Mouse (Mus musculus): ENCODE results near the gene Ldb3.

Gene Ldb3

DNA sequence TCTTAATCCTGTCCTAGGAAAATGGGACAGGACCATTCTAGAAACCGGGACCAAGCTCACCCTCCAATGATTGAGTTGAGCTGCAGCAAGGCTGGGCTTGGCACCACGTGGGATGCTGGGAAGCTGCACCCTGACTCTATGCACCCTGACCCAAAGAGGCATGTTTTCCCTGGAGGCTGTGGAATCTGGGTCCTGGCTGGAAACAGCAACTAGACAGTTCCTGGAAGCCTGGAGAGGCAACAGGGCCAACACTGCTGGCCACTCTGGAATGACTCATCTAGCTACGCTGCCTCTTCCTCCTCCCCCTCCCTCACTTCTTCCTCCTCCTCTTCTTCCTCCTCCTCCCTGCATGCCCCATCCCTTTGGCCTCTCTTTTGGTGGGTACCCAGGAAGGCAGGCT is 34.4 kb downstream of the Ldb3 start:
- no peak for DNase-seq

DNA sequence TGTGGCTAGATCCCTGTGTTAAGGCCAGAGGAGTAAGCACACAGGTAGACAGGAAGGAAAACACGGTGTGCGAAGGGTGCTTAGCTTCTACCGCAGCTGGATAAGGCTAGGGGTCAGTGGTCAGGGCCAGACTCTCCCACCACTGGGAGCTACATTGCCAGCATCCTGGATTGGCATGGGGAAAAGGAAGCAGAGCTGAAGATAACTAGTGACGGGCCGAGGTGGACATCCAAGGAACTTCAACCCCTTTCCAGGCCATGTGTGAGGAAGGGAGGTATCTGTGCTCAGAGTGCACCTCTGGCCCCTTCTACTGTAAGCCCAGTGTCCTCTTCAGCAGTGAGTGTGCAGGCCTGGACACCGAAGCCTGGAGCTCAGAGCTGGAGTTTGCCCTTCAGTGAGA is 35.0 kb downstream of the Ldb3 start:
- no peak for DNase-seq

DNA sequence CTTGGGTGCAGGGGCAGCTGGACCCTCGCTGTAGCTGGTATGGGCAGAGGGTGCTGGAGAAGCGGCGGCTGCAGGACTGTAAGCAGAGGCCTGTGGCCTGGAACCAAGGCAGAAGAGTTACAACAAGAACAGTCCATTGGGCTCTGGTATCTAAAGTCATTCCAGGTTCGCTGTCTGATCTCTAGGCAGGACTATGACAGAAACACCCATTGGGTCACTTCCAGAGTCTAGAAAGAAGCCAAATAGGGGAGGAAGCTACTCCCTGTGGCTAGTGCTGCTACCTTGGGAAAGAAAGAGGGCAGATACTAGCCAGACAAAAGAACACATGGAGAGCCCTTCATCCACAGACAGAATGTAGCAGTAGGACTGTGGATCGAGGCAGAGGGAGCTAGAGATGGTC is 36.3 kb downstream of the Ldb3 start:
- DNase-seq: no peak

DNA sequence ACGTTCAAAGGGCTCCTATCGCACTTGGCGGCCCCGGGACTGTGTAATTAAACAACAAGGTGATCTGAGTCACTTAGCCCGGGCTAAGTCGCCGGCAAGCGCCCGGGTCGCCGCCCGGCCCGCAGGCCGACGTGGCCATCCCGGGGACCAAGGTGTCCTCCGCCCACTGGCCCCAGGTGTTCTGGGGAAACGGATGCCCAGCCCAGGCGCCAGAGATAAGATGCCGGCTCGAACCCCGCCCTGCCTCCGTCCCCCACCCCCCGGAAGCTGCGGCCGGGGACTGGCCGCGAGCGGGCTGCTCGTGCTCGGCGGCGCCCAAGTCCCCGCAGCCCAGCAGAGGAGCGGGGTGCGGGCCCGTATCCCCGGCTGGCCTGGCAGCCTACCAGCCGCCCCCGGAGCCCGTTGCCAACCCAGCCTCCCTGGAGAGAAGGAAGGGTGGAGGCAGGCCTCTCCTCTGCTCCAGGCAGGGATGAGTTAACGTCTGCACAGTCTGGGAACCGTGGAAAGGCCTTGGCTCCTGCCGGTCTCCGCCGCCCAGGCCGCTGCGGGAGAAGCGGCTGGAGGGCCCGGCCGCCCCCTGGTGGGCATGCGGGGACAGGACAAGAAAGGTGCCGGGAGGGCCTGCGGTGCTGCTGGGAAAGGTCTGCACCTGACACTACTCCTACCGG is 39.3 kb downstream of the Ldb3 start:
- DNase-seq: peak; percentile 90

DNA sequence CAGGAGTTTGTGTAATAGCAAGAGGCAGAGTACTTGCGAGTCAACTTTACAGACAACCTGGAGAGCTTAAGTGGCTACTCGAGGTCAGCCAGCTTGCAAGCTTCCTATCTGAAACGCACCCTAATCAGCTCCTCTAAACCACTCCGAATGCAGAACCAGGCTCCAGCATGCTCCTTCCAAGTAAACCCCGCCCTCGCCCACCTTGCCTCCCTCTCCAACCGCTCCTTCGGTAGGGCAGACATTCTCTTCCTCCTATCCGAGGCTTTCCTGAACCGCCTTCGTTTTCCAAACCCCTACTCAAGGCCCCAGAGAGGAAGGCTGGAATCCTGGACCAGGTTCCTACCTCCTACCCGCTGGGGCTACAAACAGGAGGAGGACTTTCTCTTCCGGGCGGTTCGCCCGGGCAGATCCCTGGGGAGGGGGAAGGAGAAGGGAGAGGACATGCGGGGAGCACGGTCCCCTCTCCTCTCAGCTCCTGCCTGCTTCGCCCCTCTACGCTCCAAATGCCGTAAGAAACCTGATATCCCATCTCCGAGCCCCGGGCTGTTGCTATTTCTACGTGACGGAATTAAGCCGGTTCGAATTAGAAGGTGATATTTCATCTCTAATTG is 40.0 kb downstream of the Ldb3 start:
- peak; percentile 69 to 79 for DNase-seq

DNA sequence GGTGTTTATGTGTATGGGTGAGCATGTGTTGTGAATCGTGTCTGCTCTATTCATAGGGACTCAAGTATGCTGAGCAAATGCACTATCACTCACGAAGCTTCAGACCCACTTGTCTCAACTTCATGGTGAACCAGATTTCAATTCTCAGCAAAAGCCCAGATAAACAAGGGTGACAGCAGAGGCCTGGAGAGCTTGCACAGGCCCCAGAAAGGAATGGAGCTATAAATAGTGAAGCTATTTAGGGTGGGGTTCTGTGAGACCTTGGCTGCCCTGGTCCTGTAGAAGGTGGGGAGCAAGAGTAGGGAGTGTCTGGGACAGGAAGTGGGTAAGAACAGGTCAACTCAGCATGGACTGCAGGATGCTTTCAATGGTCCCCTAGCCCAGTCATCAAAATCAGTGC is 43.9 kb downstream of the Ldb3 start:
- DNase-seq: no peak

DNA sequence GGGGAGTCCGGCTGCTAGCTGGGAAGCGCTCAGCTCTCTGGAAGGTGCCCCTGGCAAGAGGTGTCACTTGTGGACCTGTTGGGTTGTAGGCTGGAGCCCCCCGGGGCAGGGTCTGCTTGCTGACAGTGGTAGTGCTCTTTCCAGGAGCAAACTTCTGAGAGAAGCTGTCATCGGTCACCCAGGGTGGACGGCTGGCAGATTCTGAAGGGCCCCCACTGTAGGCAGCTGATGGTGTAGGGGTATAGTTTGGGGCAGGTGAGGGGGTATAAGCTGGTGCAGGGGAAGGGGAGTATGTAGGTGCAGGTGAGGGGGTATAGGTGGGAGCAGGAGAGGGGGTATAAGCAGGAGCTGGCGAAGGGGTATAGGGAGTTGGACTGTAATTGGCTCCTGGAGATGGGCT is 44.5 kb downstream of the Ldb3 start:
- DNase-seq: no peak

DNA sequence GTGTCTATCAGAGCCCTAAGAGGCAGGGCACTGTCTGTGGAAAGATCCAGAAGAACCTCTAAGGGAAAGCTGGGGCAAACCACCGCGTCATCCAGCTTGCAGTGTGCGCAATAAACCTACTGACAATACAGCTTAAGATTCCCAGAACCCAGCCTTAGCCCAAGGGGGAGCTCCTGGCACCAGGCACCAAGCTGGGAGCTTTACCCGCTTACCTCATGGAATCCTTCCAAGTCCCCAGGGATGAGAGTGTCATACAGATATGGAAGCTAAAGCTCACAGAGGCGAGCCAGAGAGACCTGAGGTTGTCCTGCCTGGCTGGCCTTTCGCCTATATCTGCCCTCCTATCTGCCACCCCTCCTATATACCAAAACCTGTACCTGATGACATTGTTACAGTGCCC is 44.9 kb downstream of the Ldb3 start:
- DNase-seq: no peak

DNA sequence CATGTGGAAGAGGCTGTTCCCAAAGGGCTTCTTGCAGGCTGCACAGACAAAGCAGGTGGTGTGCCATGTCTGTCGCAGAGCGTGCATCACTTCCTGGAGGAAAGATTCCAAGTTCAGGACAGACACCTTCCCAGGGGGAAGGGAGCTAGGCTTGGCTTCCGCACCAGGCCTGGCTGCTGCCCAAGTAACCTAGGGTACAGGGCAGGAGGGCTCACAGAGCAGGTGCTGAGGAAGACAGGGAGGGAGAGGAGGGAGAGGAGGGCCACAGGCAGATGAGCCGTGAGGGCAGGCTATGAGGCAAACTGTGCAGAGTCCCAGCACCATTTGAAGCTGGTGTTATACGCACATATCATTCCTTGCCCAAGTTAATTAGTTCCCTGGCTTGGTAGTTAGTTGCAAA is 46.6 kb downstream of the Ldb3 start:
- DNase-seq: no peak

DNA sequence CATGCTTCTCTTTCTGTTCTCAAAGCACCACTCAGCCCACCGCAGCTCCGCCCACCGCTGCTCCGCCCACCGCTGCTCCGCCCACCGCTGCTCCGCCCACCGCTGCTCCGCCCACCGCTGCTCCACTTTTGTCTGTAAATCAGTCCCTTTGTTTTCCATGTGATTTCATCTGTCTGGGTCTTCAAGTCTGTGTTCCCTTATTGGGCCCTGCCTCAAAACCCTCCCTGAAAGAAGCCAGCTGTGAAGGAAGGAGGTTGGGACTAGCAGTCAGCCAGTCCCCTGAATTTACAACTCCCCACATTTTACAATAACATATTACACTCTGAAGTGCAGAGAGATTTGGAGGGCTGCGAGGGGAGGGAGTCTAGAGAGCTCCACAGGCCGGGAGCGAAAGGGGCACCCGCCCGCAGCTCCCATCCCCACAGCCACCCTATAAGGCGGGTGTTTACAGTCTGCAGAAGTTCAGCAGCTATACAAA is 47.8 kb downstream of the Ldb3 start:
- no peak for DNase-seq

DNA sequence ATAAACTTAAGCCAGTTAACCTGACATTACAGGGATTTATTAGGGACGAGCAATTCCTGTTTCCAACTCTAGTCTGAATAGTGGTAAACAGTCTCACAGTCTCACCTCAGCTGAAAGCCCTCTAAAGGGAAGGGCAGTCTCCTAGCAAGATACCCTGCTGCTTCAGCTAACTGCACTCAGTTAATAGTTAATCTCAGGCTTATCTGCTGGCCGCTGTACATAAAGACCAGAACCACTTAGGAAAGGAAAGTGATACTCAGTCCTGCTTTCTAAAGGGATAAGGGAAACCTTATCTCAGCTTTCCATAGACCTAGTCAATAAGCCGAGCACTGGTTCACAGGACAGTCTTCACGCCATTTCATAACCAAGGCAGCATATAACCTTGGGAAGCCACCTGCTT is 52.6 kb downstream of the Ldb3 start:
- no peak for DNase-seq

DNA sequence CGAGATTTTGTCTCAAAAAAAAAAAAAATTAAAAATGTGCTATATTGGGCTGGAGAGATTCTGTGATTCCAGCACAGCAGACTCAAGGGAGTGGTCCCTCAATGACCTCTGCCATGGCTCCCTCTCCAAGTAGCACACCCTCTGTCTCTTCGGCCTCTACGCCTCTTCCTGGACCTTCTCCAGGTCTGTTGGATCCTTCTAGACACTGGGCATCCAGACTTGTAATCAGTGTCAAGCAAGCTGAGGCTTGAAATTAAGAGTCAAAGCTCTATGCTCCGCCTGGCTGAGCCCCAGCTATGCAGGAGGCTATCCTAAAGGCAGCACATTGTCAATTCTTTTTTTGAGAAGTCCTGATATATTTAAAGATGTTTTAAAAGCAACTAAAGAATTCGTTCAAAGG is 54.9 kb downstream of the Ldb3 start:
- no peak for DNase-seq

DNA sequence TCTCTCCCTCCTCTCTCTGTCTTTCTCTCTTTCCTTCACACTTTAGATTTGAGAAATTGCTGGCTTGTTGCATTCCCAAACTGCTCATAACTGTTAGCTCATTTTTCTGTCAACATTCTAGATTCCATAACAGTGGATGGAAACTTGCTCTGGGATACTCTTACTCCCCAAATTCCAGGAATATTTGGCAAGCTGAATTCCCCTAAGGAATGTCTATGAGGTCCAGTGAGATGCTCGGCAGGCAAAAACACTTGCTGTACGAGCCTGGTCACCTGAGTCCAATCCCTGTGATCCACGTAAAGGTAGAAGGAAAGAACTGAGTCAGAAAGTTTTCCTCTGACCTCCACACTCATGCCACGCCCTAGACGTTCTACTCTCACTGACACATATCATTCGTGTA is 55.9 kb downstream of the Ldb3 start:
- DNase-seq: no peak

DNA sequence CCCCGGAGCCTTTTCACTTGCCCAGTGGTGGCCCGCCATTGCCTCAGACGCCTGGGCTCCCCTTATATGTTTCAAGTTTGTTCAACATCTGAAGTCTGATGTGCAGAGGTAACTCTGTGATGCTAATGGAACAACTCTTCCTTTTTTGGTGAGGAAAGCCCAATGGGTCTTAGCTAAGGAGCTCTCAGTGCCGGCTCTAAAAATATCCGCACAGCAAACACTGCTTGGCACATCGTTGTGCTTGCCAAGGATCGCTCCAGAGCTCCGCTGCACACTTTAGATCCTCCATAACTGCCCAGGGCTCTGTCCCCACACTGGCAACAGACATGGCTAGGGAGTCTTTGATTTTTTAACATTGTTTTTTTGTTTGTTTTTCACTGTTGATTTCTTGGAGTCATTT is 59.7 kb downstream of the Ldb3 start:
- DNase-seq: no peak

DNA sequence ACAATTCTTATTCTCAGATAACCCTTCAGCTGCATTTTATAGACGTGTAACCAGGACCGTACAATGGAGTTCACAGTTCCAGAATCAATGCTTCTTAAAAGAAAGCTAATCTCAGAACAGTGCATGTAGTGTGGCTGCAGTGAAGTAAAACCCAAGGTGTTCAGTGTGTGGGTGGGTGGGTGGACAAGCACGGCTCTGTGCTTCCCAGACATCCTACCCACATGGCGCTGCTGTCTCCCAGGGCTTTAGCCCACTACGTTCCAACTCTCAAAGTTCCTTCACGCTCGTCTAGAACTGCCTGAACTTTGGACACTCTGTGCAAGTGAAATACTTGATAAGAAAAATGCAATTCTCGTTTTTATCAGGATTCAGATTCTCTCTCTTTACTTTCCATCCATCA is 65.8 kb downstream of the Ldb3 start, which contains the start of gene 9230112D13Rik:
Gene 9230112D13Rik (minus strand): TSS at position 101 of the 400 bp plus-strand sequence.
- DNase-seq: no peak

DNA sequence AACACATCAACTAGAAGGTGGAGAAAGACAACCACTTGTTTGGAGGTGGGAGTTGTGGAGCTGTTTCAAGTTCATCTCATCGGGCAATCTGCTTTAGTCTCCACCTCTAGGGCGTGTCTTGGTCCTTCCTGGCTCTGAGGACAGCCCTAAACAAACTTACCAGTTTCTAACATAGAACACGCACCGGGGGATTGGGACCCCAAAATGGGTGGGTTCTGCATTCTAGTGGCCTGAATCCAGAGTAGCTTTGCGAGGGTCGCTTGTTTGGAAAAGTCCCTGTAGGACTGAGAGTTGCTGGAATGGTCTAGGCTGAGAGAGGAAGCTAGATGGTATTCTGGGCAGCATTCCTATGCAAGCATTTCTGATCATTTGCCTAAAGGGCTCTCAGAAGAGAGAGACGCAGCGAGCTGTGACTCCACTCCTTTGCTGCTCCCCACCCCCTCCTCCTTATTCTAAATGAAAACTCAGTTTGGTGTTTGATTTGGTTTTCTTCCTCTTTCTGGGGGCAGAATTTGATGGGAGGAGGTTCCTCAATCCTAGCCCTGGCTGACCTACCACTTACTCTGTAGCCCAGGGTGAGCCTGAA is 70.4 kb downstream of the Ldb3 start:
- no peak for DNase-seq

DNA sequence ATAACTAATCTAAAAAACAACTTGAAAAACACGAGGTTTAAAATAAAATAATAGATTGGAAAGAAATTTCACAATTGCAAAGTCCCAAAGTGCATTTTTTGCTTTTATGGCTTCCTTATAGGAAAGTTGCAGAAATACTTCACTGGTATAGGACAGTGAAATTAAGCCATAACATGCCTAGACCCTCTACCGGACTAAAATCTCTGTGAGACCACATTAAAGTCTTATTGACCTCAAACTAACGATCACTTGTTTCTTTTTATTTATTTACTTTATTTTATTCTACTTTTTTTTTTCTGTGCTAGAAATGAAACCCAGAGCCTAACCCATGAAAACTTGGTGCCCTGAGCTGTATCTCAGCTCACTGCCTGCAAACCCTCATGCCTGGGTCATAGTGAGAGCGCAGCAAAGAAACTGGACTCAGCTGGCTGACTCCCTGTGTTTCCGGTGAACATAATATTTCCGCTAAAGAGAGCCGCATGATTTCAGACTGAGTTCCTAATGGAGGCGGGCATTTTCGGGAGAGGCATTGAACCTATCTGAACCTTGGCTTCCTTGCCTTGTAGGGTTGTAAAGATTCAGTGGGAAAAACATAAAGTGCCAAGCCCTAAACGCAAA is 71.4 kb downstream of the Ldb3 start:
- no peak for DNase-seq

DNA sequence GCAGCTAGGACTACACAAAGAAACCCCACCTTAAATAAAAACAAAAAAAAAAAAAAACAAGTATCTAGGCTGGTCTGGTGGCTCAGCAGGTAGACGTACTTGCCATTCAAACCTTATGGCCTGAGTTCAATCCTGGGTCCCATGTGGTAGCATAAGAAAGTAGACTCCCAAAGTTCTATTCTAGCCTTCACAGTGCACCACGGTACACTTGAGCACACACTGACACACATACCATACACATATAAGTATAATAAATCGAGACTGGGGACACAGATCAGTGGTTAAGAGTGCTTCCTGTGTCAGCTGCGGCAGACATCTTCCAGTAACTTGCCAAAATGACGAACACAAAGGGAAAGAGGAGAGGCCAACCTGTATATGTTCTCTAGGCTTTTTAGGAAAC is 72.6 kb downstream of the Ldb3 start:
- no peak for DNase-seq

DNA sequence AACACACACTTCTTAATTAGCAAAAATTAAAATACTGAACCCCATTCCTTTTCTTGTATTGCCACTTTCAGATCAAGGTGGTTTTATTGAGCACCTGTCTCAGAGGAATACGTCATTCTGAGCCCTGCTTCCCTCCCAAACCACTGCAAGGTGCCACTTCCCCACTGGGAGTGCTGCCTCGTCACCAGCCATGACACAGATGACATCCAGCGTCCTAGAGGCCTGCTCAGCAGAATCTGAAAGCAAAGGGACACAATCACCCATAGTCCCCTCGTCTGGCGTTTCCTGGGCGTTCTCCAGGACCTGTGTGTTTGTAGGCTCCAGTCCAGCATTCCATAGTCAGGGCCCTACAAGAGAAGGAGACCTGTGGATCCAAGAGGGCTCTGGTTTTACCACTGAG is 74.4 kb downstream of the Ldb3 start:
- peak in 1 of 2 experiments; percentile 17 for DNase-seq

DNA sequence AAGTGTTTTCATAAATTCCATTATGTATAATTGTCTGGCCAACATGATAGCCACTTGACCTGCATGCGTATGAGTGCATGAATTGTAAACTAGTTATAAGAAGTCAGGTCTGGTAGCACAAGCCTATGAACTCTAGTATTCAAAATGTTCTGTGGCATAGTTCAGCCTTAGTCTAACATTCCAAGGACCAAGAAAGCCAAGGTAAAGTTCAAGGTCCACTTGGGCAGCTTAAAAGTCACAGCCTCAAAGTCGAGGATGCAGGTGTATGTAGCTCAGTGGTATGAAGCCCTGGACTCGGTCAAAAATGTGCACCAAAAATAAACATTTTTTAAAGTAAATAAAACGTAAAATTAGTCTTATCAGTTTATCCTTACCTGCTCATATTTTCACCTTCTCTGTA is 75.9 kb downstream of the Ldb3 start:
- no peak for DNase-seq

DNA sequence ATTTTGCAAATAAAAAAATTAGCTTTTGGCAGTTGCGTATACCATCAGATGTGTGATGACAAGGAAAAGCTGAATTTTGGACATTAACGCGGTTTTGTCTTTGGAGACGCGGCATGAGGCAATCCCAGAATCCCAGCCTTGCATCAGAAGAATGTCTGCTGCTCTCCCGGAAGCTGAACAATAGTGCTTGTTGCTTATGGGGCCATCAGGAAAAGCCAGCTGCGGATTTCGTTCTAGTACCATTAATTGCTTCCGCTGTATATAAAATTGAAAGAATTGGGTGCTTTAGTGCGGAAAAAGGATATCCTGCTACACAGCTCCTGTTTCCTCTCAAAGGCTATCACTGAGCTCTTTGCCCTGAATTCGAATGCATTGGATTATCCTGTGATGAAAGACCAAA is 76.6 kb downstream of the Ldb3 start:
- no peak for DNase-seq

DNA sequence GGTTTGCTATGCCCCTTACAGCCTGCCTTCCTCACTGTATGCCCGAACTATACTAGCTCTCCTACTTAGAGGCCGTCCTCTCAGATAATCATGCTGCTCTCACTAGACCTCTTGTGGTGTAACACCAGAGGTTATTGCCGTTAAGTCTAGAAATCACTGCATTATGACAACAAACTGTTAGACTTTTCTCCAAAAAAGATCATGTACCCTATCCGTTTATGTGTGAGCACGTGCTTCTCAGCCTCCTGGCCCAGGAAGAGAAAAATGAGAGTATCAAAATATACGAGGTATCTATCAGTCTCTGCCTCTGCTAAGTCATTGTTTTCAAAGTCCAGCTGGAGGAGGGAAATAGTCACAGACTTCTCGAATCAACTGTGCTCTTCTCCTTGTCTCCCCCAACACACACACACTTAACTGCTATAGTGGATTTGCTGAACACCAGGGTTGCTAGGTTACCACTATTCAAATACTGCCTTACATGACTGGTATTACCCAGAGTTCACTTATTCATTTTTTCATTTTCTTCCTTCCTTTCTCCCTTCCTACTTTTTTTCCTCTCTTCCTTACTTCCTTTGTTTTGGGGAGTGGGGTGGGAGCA is 79.5 kb downstream of the Ldb3 start:
- DNase-seq: no peak

DNA sequence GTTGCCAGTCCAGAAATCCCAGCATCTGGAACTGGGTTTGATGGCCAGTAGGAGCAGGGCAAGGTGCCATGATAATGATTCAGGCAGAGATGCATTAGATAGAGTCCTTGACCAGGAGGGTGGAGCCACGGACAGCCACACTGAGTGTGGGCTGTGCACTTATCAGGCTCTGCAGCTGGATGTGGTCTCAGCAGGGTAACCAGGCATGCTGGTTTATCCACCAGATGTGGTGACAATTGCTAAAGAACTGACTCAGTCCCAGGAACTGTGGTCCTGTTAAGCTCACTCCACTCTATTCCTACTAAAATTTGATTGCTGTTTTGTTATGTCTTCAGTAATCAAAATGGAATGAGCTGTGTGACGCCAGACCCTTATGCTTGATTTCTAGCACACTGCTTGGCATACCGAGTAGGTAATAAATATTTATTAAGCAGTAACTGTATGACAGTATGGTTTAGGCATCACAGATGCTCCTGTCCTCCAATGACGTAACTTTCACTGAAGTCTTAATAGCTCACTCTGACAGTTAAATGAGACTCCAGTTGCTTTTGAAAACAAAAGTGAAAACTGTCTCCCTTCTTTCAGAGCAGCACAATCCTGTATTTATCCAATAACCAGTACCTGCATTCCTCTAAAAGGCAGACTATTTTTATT is 80.2 kb downstream of the Ldb3 start:
- DNase-seq: no peak
